Mouse (Mus musculus): ENCODE data around the gene Lcn2.

Lcn2 gene

GRCm38 (mm10) chr2:32387706-32388490, at the start of gene Lcn2:
TSS of gene Lcn2 (minus strand) at chr2:32388252.
- no peak for DNase-seq (ENCODE audit: low read depth)

GRCm38 (mm10) chr2:32437612-32438166, 49.6 kb upstream of the Lcn2 start:
- DNase-seq (ENCODE audit: low read depth), result no peak

GRCm38 (mm10) chr2:32436686-32437372, 48.8 kb upstream of the Lcn2 start:
- DNase-seq (ENCODE audit: low read depth), result no peak

- no peak for DNase-seq (ENCODE audit: low read depth)
These were observed 42.9 kb upstream of the Lcn2 start for GRCm38 (mm10) chr2:32430701-32431676.

- DNase-seq (ENCODE audit: low read depth), result no peak
These were observed 41.3 kb upstream of the Lcn2 start for GRCm38 (mm10) chr2:32429215-32429891.

GRCm38 (mm10) chr2:32428262-32428722, 40.2 kb upstream of the Lcn2 start:
- DNase-seq (ENCODE audit: low read depth), result no peak

GRCm38 (mm10) chr2:32427720-32428119, 39.7 kb upstream of the Lcn2 start:
- no peak for DNase-seq (ENCODE audit: low read depth)

GRCm38 (mm10) chr2:32426141-32426540, 38.1 kb upstream of the Lcn2 start:
- DNase-seq (ENCODE audit: low read depth), result no peak

- DNase-seq (ENCODE audit: low read depth), result no peak
These were observed 37.5 kb upstream of the Lcn2 start for GRCm38 (mm10) chr2:32425568-32425967.

GRCm38 (mm10) chr2:32424796-32425195, 36.7 kb upstream of the Lcn2 start:
- DNase-seq (ENCODE audit: low read depth), result no peak

- DNase-seq (ENCODE audit: low read depth), result peak; percentile 75
These were observed 35.7 kb upstream of the Lcn2 start for GRCm38 (mm10) chr2:32423481-32424331.

- DNase-seq (ENCODE audit: low read depth), result no peak
These were observed 33.8 kb upstream of the Lcn2 start for GRCm38 (mm10) chr2:32421851-32422251.

- no peak for DNase-seq (ENCODE audit: low read depth)
These were observed 32.6 kb upstream of the Lcn2 start for GRCm38 (mm10) chr2:32420647-32421046.

GRCm38 (mm10) chr2:32420066-32420608, 32.1 kb upstream of the Lcn2 start:
- DNase-seq (ENCODE audit: low read depth), result no peak

- no peak for DNase-seq (ENCODE audit: low read depth)
These were observed 31.3 kb upstream of the Lcn2 start for GRCm38 (mm10) chr2:32419359-32419758.

GRCm38 (mm10) chr2:32418430-32419151, 30.5 kb upstream of the Lcn2 start:
- DNase-seq (ENCODE audit: low read depth), result no peak

GRCm38 (mm10) chr2:32417486-32417885, 29.4 kb upstream of the Lcn2 start:
- DNase-seq (ENCODE audit: low read depth), result no peak

GRCm38 (mm10) chr2:32416556-32416955, 28.5 kb upstream of the Lcn2 start:
- no peak for DNase-seq (ENCODE audit: low read depth)

GRCm38 (mm10) chr2:32415801-32416200, 27.7 kb upstream of the Lcn2 start:
- no peak for DNase-seq (ENCODE audit: low read depth)

Data from c-Kit-positive CD71-positive TER-119-negative erythroid progenitor cells, embryonic 14.5 days (primary cell).